Mouse (Mus musculus) kidney, adult 2 months (tissue): ENCODE measurements around the gene Sf3a1. TPM values are rescaled to one million over a fixed set of nuclear protein-coding genes. Genes with fewer than 3 reads are reported as not detected.

ENCODE experiments used
- DNase-seq: peaks from one replicate; pipeline ENCODE4 v3.0.0; 2021
- H3K27ac ChIP-seq: fragments of 200-500 bp; 2 replicates; pipeline ENCODE4 v1.5.1; 2012; ENCODE audit warnings: low read depth, low read length, control low read depth, inconsistent platforms; ENCODE audit not compliant: insufficient read depth
- H3K27me3 ChIP-seq: fragments of 200-500 bp; replicated peaks from 2 replicates; pipeline ENCODE4 v1.6.1; 2012; ENCODE audit warnings: mild to moderate bottlenecking, moderate library complexity, low read length, inconsistent platforms; ENCODE audit not compliant: control insufficient read depth, insufficient read depth
- H3K36me3 ChIP-seq: fragments of 200-500 bp; 2 replicates; pipeline ENCODE4 v1.6.1; 2012; ENCODE audit warnings: mild to moderate bottlenecking, moderate library complexity, low read length, inconsistent platforms; ENCODE audit not compliant: control insufficient read depth, insufficient read depth
- H3K4me1 ChIP-seq: fragments of 200-500 bp; 2 replicates; pipeline ENCODE4 v1.6.1; 2011; ENCODE audit warnings: low read length; ENCODE audit not compliant: control insufficient read depth, insufficient read depth
- H3K4me3 ChIP-seq: fragments of 200-500 bp; 2 replicates; pipeline ENCODE4 v1.5.1; 2011; ENCODE audit warnings: mild to moderate bottlenecking, low read depth, low read length, control low read depth; ENCODE audit not compliant: insufficient read depth
- CTCF ChIP-seq: fragments of 200-500 bp; conservative IDR thresholded peaks from 2 replicates; pipeline ENCODE4 v1.5.1; 2011; ENCODE audit warnings: low read depth, mild to moderate bottlenecking, control low read depth, low read length, moderate library complexity, mixed read lengths; ENCODE audit not compliant: insufficient read depth, insufficient read length
- POLR2A ChIP-seq: fragments of 200-500 bp; IDR thresholded peaks from one replicate; pipeline ENCODE4 v1.6.1; 2011; ENCODE audit warnings: low read depth, low read length, control low read depth
- WGBS: fragments of 180-500 bp; shearing (Covaris S2); methylation state at CpG from one replicate; pipeline ENCODE4 v1.1.7; 2018; 5-methylcytosine and 5-hydroxymethylcytosine counted together
- polyA plus RNA-seq: library from polyadenylated mRNA; depleted of rRNA; stranded (reverse); fragments of >200 nt; gene quantifications from 2 replicates; pipeline ENCODE4 v1.2.3, GENCODE M21; 2012

The Sf3a1 gene
- polyA plus RNA-seq, 1 experiment = 21.0 TPM

DNA sequence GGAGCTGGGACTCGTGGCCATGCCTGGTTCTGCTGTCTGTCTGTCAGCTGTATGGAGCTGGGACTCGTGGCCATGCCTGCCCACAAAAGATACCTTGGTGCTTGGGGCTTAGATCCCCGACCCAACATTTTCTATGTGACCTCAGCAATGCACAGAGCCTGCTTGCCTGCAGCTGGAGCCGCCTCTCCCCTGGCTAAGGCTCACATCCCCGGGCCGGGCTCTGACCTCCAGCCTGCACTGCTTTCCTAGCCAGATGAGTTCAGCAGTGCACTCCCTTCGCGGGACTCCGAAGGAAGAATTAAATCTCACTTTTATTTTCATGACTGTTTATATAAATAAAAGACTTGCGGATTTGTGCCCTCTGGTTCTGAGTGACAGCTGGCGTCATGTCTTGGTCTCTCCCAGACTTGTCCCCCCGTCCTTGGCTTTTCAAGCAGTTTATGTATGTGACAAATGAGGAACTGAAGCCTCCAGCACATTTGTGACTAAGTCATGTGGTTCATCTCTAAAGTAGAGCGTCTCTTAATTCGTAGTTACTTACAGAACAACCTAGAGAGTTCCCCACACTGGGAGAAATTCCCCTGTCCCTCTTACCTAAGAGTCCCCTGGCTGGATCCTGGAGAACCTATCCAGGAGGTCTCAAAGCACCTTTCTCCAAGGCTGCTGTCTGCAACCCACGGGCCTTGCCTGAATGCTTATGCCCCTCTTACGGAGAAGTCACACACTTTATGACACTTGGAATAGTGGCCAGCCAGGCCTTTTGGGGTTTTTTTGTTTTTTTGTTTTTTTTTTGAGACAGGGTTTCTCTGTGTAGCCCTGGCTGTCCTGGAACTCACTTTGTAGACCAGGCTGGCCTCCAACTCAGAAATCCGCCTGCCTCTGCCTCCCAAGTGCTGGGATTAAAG lies 62.1 kb downstream of the Sf3a1 start:
- DNase-seq = no peak
- H3K27me3 ChIP-seq = no peaks in the 10 kb centered on the region
- H3K27ac ChIP-seq = no peak overlapping the region
- H3K36me3 ChIP-seq = no peaks in the 10 kb centered on the region
- no peak for TF ChIP-seq CTCF
- no peak for TF ChIP-seq POLR2A
- peaks cover 6% of the 10 kb centered on the region; the same call in 1 of the 2 replicates for H3K4me1 ChIP-seq
- no peak overlapping the region for H3K4me3 ChIP-seq
- 79% methylated on average over 17 of the region's 17 CpGs for WGBS

DNA sequence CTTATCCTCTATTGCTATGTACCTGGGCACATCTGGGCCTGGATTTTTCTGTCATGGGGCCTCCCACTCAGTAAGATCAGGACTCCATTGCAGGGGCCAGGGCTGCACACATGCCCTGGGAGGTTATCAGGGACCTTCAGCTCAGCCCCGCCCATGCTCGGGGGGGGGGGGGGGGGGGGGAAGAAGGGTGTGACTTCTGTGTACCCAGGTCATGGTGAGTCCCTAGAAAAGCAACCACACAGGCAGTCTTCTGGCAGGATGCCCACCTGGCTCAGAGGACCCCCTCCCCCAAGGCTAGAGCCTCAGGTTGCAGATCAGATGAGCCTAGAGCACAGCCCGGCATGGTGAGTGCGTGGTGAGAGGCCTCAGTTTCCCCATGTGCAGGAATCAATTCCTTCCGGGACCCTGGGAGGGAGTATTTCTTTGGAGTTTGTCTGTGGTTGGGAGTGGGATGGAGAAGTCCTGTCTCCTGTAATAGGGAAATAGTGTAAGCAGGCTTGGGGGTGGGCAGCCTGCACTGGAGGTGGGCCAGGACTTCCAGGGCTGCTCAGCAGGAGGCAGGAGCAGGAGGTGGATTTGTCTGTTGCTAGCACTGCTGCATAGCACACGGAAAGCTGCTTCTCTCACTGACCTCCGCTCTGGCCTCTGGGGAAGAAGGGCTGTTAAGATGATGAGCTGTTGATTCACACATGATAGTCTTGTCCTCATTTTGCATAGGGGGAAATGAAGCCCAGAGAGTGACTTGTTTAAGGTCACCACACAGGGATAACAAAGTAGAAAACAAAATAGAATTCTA lies 63.4 kb downstream of the Sf3a1 start:
- H3K27me3 ChIP-seq = no peaks in the 10 kb centered on the region
- WGBS = 44% methylated on average over 7 of the region's 7 CpGs
- H3K4me3 ChIP-seq = no peak overlapping the region
- H3K36me3 ChIP-seq = no peaks in the 10 kb centered on the region
- DNase-seq = no peak
- peaks cover 3% of the 10 kb centered on the region; the same call in 1 of the 2 replicates for H3K4me1 ChIP-seq
- no peak for TF ChIP-seq POLR2A
- no peak for TF ChIP-seq CTCF
- H3K27ac ChIP-seq = no peak overlapping the region

GRCm38 (mm10) chr11:4224223-4224622 lies 64.1 kb downstream of the Sf3a1 start:
- TF ChIP-seq CTCF (no peak), POLR2A (no peak)
- DNase-seq = no peak
- Histone ChIP-seq H3K4me3 (no peak overlapping the region), H3K4me1 (peaks cover 1% of the 10 kb centered on the region; the same call in 1 of the 2 replicates), H3K27me3 (no peaks in the 10 kb centered on the region), H3K27ac (no peak overlapping the region), H3K36me3 (no peaks in the 10 kb centered on the region)
- WGBS = 64% methylated on average over 2 of the region's 2 CpGs

- H3K4me3 ChIP-seq = no peak overlapping the region
- 83% methylated on average over 5 of the region's 5 CpGs for WGBS
These were observed 66.6 kb downstream of the Sf3a1 start for GRCm38 (mm10) chr11:4226569-4227325.

GRCm38 (mm10) chr11:4228463-4228862 lies 68.3 kb downstream of the Sf3a1 start:
- DNase-seq = peak; percentile 51
- Histone ChIP-seq H3K4me3 (no peak overlapping the region), H3K4me1 (no peaks in the 10 kb centered on the region), H3K27me3 (no peaks in the 10 kb centered on the region), H3K36me3 (no peaks in the 10 kb centered on the region), H3K27ac (no peak overlapping the region)
- 24% methylated on average over 8 of the region's 8 CpGs for whole genome bisulfite sequencing
- TF ChIP-seq CTCF (no peak), POLR2A (no peak)

More at GRCm38 (mm10) chr11:4226569-4227325, 66.6 kb downstream of the Sf3a1 start:
- Histone ChIP-seq H3K4me1 (no peaks in the 10 kb centered on the region), H3K27ac (no peak overlapping the region), H3K36me3 (no peaks in the 10 kb centered on the region), H3K27me3 (no peaks in the 10 kb centered on the region)
- no peak for DNase-seq
- no peak for TF ChIP-seq POLR2A

DNA sequence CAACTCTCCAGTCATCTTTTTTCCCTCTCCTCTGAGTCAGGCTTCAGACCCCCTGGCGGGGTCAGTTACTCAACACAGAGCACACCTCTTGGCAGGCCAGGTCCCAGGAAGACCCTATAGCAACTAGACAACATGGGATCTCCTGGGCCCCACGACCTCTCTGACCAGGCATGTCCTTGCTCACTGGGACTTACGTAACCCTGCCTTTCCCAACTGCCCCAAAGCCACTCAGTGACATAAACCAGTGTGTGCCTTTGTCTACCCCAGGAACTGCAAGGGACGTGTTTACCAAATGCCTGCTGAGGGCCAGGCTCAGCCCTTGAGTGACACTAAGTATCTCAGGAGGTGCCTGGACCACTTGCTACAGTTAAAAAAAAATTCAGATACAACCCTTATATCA lies 69.7 kb downstream of the Sf3a1 start:
- TF ChIP-seq CTCF = no peak
- no peak for TF ChIP-seq POLR2A
- Histone ChIP-seq H3K4me3 (no peak overlapping the region), H3K36me3 (no peaks in the 10 kb centered on the region), H3K27me3 (no peaks in the 10 kb centered on the region), H3K27ac (no peak overlapping the region), H3K4me1 (no peaks in the 10 kb centered on the region)
- DNase-seq = no peak
- WGBS = 81% methylated on average over 4 of the region's 4 CpGs
